Mouse (Mus musculus): ENCODE measurements around the gene Spryd4. TPM values are rescaled to one million over a fixed set of nuclear protein-coding genes. Genes with fewer than 3 reads are reported as not detected.

Gene Spryd4
- polyA plus RNA-seq, 1 experiment from 2014 or later: 54.0 TPM

DNA sequence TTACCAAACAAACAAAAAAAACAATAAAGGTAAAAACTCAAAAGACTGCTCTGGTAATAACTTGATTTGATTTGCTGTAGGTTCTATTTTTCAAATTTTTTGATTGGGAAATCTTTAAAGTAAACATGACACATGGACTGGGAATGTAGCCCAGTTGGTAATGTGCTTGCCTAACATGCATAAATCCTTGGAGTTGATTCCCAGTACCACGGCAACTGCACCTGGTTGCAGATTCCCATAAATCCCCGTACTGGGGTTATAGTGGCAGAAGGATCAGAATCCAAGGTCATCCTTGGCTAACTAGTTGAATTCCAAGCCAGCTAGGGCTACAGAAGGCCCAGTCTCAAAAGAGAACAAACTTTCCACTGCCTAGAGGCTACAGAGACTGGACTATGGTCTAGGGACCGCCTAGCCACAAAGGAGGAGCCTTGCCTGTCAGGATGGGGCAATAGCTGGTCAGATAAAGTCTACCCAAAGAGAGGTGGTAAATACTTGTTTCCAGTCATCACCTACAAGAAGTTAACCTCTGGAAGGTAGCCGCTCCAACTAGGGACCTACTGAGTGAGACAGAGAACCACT, 42.2 kb upstream of the Spryd4 start, which contains the start of gene Apon:
Gene Apon (plus strand): TSS at position 420 of the 579 bp plus-strand sequence.
- peak; percentile 90 for ATAC-seq
- Histone ChIP-seq H3K4me1 (ENCODE audit: insufficient read depth) (peaks cover under 1% of the 10 kb centered on the region; the same call in 1 of the 2 replicates), H3K9me3 (ENCODE audit: low read length) (no peaks in the 10 kb centered on the region), H3K4me3 (ENCODE audit: low read depth, low read length) (no peak within 1 kb of the TSS), H3K27ac (ENCODE audit: low read depth) (peak within 1 kb of the TSS; percentile 80), H3K4me2 (ENCODE audit: low read depth, low read length) (peak within 1 kb of the TSS; percentile 34; the same call in 1 of the 2 replicates), H3K27me3 (ENCODE audit: insufficient read depth, low read length) (no peaks in the 10 kb centered on the region), H3K36me3 (replicated peaks; ENCODE audit: insufficient read depth, low read length) (peaks cover 36% of the 10 kb centered on the region), H3K9ac (replicated peaks) (no peak within 1 kb of the TSS)
- WGBS (ENCODE audit: insufficient replicate concordance): 69% methylated on average over 4 of the region's 4 CpGs
- TF ChIP-seq EP300 (IDR thresholded peaks at IDR 0.05; ENCODE audit: low read depth): peak; percentile 57
- TF ChIP-seq CTCF (IDR thresholded peaks at IDR 0.05; ENCODE audit: low read depth): no peak
- peak; percentile 53 for DNase-seq

DNA sequence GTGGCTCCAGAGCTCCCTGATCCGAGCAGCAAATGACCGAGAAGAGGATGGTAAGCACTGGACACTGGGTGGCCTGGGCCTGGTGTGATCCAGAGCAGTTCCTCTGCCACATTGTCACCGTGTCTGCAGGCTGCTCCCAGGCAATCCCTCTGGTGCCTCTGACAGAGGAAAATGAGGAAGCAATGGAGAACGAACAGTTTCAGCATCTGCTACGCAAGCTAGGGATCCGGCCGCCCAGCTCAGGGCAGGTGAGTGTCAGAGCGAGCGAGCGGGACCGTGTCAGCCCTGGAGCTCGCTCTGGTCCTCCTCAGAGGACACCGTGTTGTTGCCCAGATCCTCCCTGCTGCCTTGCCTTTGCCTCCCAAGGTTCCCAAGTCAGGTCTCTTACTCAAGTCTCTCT, 39.0 kb upstream of the Spryd4 start:
- H3K36me3 ChIP-seq (replicated peaks; ENCODE audit: insufficient read depth, low read length): peaks cover 62% of the 10 kb centered on the region
- H3K27ac ChIP-seq (ENCODE audit: low read depth): no peak overlapping the region
- no peak overlapping the region for H3K9ac ChIP-seq (replicated peaks)
- 85% methylated on average over 13 of the region's 13 CpGs for WGBS (ENCODE audit: insufficient replicate concordance)
- no peak for ATAC-seq
- H3K4me1 ChIP-seq (ENCODE audit: insufficient read depth): no peaks in the 10 kb centered on the region
- H3K9me3 ChIP-seq (ENCODE audit: low read length): no peaks in the 10 kb centered on the region
- H3K4me3 ChIP-seq (ENCODE audit: low read depth, low read length): no peak overlapping the region
- H3K4me2 ChIP-seq (ENCODE audit: low read depth, low read length): no peak overlapping the region
- TF ChIP-seq CTCF (IDR thresholded peaks at IDR 0.05; ENCODE audit: low read depth): no peak
- no peak for DNase-seq
- no peaks in the 10 kb centered on the region for H3K27me3 ChIP-seq (ENCODE audit: insufficient read depth, low read length)

- Histone ChIP-seq H3K36me3 (replicated peaks; ENCODE audit: insufficient read depth, low read length) (peaks cover 81% of the 10 kb centered on the region), H3K4me1 (ENCODE audit: insufficient read depth) (no peaks in the 10 kb centered on the region), H3K9ac (replicated peaks) (no peak overlapping the region), H3K4me2 (ENCODE audit: low read depth, low read length) (no peak overlapping the region), H3K4me3 (ENCODE audit: low read depth, low read length) (no peak overlapping the region), H3K9me3 (ENCODE audit: low read length) (no peaks in the 10 kb centered on the region), H3K27me3 (ENCODE audit: insufficient read depth, low read length) (no peaks in the 10 kb centered on the region), H3K27ac (ENCODE audit: low read depth) (no peak overlapping the region)
- peak; percentile 40; the same call in 1 of the 2 replicates for ATAC-seq
- DNase-seq: no peak
- no peak for TF ChIP-seq CTCF (IDR thresholded peaks at IDR 0.05; ENCODE audit: low read depth)
- TF ChIP-seq EP300 (IDR thresholded peaks at IDR 0.05; ENCODE audit: low read depth): no peak
- 82% methylated on average over 17 of the region's 17 CpGs for WGBS (ENCODE audit: insufficient replicate concordance)
These were observed 35.6 kb upstream of the Spryd4 start for GRCm38 (mm10) chr10:128247020-128247732.

- Histone ChIP-seq H3K27me3 (ENCODE audit: insufficient read depth, low read length) (no peaks in the 10 kb centered on the region), H3K4me3 (ENCODE audit: low read depth, low read length) (no peak overlapping the region), H3K4me1 (ENCODE audit: insufficient read depth) (no peaks in the 10 kb centered on the region), H3K9me3 (ENCODE audit: low read length) (no peaks in the 10 kb centered on the region), H3K9ac (replicated peaks) (no peak overlapping the region), H3K36me3 (replicated peaks; ENCODE audit: insufficient read depth, low read length) (peaks cover 71% of the 10 kb centered on the region), H3K27ac (ENCODE audit: low read depth) (no peak overlapping the region), H3K4me2 (ENCODE audit: low read depth, low read length) (no peak overlapping the region)
- TF ChIP-seq EP300 (IDR thresholded peaks at IDR 0.05; ENCODE audit: low read depth) (no peak), CTCF (IDR thresholded peaks at IDR 0.05; ENCODE audit: low read depth) (no peak)
- DNase-seq: no peak
- no peak for ATAC-seq
- 95% methylated on average over 15 of the region's 15 CpGs for WGBS (ENCODE audit: insufficient replicate concordance)
These were observed 32.5 kb upstream of the Spryd4 start for GRCm38 (mm10) chr10:128244121-128244520.

- no peaks in the 10 kb centered on the region for H3K27me3 ChIP-seq (ENCODE audit: insufficient read depth, low read length)
- peaks cover 65% of the 10 kb centered on the region for H3K36me3 ChIP-seq (replicated peaks; ENCODE audit: insufficient read depth, low read length)
- H3K4me1 ChIP-seq (ENCODE audit: insufficient read depth): no peaks in the 10 kb centered on the region
- TF ChIP-seq EP300 (IDR thresholded peaks at IDR 0.05; ENCODE audit: low read depth) (no peak), CTCF (IDR thresholded peaks at IDR 0.05; ENCODE audit: low read depth) (no peak)
- WGBS (ENCODE audit: insufficient replicate concordance): 90% methylated on average over 8 of the region's 8 CpGs
- no peak overlapping the region for H3K9ac ChIP-seq (replicated peaks)
- no peak overlapping the region for H3K4me2 ChIP-seq (ENCODE audit: low read depth, low read length)
- ATAC-seq: no peak
- H3K4me3 ChIP-seq (ENCODE audit: low read depth, low read length): no peak overlapping the region
- no peak for DNase-seq
- no peak overlapping the region for H3K27ac ChIP-seq (ENCODE audit: low read depth)
- H3K9me3 ChIP-seq (ENCODE audit: low read length): no peaks in the 10 kb centered on the region
These were observed 31.6 kb upstream of the Spryd4 start for GRCm38 (mm10) chr10:128243252-128243651.

DNA sequence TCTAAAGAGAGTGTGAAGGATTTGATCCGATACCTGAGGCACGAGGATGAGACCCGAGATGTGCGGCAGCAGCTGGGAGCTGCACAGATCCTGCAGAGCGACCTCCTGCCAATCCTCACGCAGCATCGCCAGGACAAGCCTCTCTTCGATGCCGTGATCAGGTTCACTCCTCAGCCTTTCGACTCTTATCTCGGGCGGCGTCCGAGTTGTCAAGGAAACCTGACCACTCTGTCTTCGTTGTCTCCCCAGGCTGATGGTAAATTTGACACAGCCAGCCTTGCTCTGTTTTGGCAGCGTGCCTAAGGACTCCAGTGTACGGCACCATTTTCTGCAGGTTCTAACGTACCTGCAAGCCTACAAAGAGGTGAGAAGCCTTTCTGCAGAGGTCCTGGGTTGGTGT, 28.5 kb upstream of the Spryd4 start:
- Histone ChIP-seq H3K36me3 (replicated peaks; ENCODE audit: insufficient read depth, low read length) (peaks cover 43% of the 10 kb centered on the region), H3K4me1 (ENCODE audit: insufficient read depth) (0 out of 2 replicates have a peak, but pooled peaks cover 2% of the 10 kb centered on the region), H3K27ac (ENCODE audit: low read depth) (no peak overlapping the region), H3K27me3 (ENCODE audit: insufficient read depth, low read length) (no peaks in the 10 kb centered on the region), H3K9me3 (ENCODE audit: low read length) (no peaks in the 10 kb centered on the region), H3K4me3 (ENCODE audit: low read depth, low read length) (no peak overlapping the region), H3K9ac (replicated peaks) (no peak overlapping the region), H3K4me2 (ENCODE audit: low read depth, low read length) (no peak overlapping the region)
- 66% methylated on average over 18 of the region's 18 CpGs for WGBS (ENCODE audit: insufficient replicate concordance)
- no peak for DNase-seq
- ATAC-seq: 0 out of 2 replicates have a peak, but pooled peaks have one; percentile 27
- TF ChIP-seq CTCF (IDR thresholded peaks at IDR 0.05; ENCODE audit: low read depth) (no peak), EP300 (IDR thresholded peaks at IDR 0.05; ENCODE audit: low read depth) (no peak)
